Mouse (Mus musculus): ENCODE results near the gene Samd10. TPM values are rescaled to one million over a fixed set of nuclear protein-coding genes. Genes with fewer than 3 reads are reported as not detected.

Samd10 gene
- polyA plus RNA-seq (2014; fragmentation: Nextera tagmentation; extraction: Ambion mirVana): 215 and 245 TPM in 2 replicates

DNA sequence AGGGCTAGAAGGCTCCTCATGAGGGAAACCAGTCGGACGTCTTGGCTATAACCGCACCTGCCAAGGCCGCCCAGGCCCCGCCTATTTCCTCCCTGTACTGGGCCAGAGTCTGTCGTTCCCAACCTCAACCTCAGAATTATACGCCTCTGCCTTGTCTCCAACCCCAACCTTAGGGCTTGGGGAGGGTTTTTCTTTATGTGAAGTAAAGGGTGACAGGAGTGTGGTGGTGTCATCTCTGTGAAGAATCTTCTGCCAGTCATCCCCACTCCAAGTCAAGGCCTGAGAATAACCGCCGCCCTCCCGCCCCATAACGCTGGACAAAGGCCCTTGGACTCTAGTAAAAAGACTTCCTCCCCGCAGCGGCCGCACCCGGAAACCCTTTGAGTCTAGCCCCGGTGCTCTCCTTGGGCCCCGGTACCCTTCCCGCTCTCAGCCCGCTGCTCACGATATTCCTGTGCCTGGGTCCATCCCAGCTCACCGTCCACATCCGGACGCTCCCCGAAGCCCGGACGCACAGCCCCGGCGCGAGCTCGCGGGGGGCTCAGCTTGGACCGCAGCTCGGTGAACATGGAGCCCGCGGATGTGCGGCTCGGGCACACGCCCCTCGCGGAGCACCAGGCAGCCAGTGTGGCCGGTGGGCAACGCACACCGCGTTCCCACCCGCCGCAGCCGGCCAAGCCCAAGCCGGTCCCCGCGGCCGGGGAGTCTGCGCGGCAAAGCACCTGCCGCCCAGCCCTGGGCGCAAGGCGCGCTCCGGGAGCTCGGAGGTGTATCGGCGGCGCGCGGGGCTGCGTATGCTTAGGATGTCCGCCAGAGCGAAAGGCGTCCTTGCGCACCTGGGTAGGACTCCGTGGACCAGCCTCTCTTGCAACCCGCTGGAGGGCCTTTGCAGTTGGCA lies at the start of gene Samd10:
Gene Samd10 (minus strand): TSS at position 759 of the 898 bp plus-strand sequence.
- Histone ChIP-seq H3K36me3 (ENCODE audit: control insufficient read depth, insufficient read depth, low read length) (peaks cover 14% of the 10 kb centered on the region), H3K4me2 (ENCODE audit: low read length) (peak within 1 kb of the TSS; percentile 77), H3K9me3 (ENCODE audit: control insufficient read depth, low read length) (no peaks in the 10 kb centered on the region), H3K27ac (replicated peaks; ENCODE audit: low read depth, low read length) (peak within 1 kb of the TSS; percentile 94), H3K27me3 (ENCODE audit: control insufficient read depth, insufficient read depth, low read length) (no peaks in the 10 kb centered on the region), H3K9ac (replicated peaks; ENCODE audit: low read length) (peak within 1 kb of the TSS; percentile 96), H3K4me3 (replicated peaks; ENCODE audit: low read depth, low read length) (peak within 1 kb of the TSS; percentile 77), H3K4me1 (ENCODE audit: control insufficient read depth, insufficient read depth, low read length) (peaks cover 29% of the 10 kb centered on the region)
- WGBS: 1% methylated on average over 71 of the region's 71 CpGs
- DNase-seq: peak; percentile 89
- peak; percentile 58 for ATAC-seq (ENCODE audit: low FRiP score, low TSS enrichment)

DNA sequence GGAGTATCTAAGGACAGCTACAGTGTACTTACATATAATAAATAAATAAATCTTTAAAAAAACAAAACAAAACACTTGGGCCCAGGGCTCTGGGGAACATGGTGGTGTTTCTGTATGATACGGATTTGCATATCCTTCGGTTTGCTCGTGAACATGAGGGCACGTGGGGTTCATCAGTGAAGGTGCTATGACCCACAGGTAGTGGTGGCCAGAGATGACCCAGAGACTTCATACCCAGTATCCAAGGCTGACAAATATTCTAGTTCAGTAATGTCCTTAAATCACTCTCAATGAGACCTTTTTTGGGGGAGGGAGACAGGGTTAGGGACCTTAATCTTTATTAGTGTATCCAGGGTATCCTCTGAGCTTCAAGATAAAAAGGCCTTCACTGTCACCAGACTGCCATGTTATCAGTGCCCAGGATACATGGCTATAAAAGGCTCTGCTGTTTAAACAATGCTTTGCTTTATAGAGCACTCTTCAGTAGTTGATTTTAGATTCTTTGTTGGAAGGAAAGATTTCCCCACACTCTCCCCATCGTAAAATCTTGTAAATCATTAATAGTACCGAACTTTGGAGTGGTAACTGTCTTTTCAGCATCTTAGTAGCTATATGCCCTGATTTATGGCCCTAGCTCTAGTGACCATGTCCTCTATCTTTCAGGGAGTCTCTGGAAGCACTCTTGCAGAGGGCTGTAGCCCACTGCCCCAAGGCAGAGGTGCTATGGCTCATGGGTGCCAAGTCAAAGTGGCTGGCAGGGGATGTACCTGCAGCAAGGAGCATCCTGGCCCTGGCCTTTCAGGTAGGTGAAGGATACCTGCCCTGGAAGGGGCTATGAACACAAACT lies 47.8 kb upstream of the Samd10 start:
- no peaks in the 10 kb centered on the region for H3K27me3 ChIP-seq (ENCODE audit: control insufficient read depth, insufficient read depth, low read length)
- no peak overlapping the region for H3K27ac ChIP-seq (replicated peaks; ENCODE audit: low read depth, low read length)
- no peak overlapping the region for H3K4me3 ChIP-seq (replicated peaks; ENCODE audit: low read depth, low read length)
- DNase-seq (no peak), ATAC-seq (ENCODE audit: low FRiP score, low TSS enrichment) (no peak)
- WGBS: 96% methylated on average over 6 of the region's 6 CpGs
- H3K4me2 ChIP-seq (ENCODE audit: low read length): no peak overlapping the region
- H3K36me3 ChIP-seq (ENCODE audit: control insufficient read depth, insufficient read depth, low read length): peaks cover 89% of the 10 kb centered on the region
- H3K4me1 ChIP-seq (ENCODE audit: control insufficient read depth, insufficient read depth, low read length): no peaks in the 10 kb centered on the region
- H3K9ac ChIP-seq (replicated peaks; ENCODE audit: low read length): no peak overlapping the region
- no peaks in the 10 kb centered on the region for H3K9me3 ChIP-seq (ENCODE audit: control insufficient read depth, low read length)

DNA sequence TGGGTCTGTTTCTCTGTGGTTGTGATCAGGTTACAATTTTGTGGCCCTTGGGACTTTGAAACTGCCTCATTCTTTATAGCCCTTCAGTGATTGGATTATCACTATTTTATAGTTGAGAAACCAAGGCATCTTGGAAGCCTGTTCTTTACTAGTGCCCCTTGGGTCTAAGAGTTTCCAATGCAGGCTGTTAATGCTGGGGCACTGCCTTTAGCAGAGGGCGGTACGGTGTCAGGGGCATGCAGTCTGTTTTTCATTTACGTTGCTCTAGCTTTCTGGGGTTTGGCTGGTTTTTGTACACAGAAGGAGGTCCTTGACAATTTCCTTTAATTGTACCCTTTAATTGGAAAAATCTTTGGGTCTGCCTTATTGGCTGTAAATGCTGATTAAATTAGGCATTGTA lies 46.7 kb upstream of the Samd10 start:
- WGBS: 96% methylated on average over 3 of the region's 3 CpGs
- DNase-seq: no peak
- ATAC-seq (ENCODE audit: low FRiP score, low TSS enrichment): no peak

DNA sequence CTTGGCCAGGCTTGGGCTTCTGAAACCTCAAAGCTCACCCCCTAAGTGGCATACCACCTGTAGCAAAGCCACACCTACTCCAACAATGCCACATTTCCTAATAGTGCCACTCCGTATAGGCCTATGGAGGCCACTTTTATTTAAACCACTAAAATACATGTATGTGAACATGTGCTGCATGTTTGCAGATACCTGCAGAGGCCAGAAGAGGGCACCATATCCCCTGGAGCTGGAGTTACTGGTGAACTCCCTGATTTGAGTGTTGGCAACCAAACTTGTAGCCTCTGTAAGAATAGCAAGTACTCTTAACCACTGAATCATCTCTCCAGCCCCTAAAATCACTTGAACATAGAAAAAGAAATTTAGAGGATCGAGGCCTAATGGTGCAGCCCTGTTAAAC lies 45.3 kb upstream of the Samd10 start:
- DNase-seq (peak; percentile 67), ATAC-seq (ENCODE audit: low FRiP score, low TSS enrichment) (no peak)
- Histone ChIP-seq H3K9me3 (ENCODE audit: control insufficient read depth, low read length) (no peaks in the 10 kb centered on the region), H3K4me1 (ENCODE audit: control insufficient read depth, insufficient read depth, low read length) (no peaks in the 10 kb centered on the region), H3K36me3 (ENCODE audit: control insufficient read depth, insufficient read depth, low read length) (peaks cover 93% of the 10 kb centered on the region), H3K4me2 (ENCODE audit: low read length) (no peak overlapping the region), H3K4me3 (replicated peaks; ENCODE audit: low read depth, low read length) (no peak overlapping the region), H3K27ac (replicated peaks; ENCODE audit: low read depth, low read length) (no peak overlapping the region), H3K27me3 (ENCODE audit: control insufficient read depth, insufficient read depth, low read length) (no peaks in the 10 kb centered on the region), H3K9ac (replicated peaks; ENCODE audit: low read length) (no peak overlapping the region)
- 97% methylated on average over 2 of the region's 2 CpGs for WGBS

More for the DNA sequence above, 46.7 kb upstream of the Samd10 start:
- H3K4me1 ChIP-seq (ENCODE audit: control insufficient read depth, insufficient read depth, low read length): no peaks in the 10 kb centered on the region
- H3K9ac ChIP-seq (replicated peaks; ENCODE audit: low read length): no peak overlapping the region
- H3K27me3 ChIP-seq (ENCODE audit: control insufficient read depth, insufficient read depth, low read length): no peaks in the 10 kb centered on the region
- peaks cover 93% of the 10 kb centered on the region for H3K36me3 ChIP-seq (ENCODE audit: control insufficient read depth, insufficient read depth, low read length)
- no peaks in the 10 kb centered on the region for H3K9me3 ChIP-seq (ENCODE audit: control insufficient read depth, low read length)
- no peak overlapping the region for H3K27ac ChIP-seq (replicated peaks; ENCODE audit: low read depth, low read length)
- no peak overlapping the region for H3K4me3 ChIP-seq (replicated peaks; ENCODE audit: low read depth, low read length)
- H3K4me2 ChIP-seq (ENCODE audit: low read length): no peak overlapping the region

DNA sequence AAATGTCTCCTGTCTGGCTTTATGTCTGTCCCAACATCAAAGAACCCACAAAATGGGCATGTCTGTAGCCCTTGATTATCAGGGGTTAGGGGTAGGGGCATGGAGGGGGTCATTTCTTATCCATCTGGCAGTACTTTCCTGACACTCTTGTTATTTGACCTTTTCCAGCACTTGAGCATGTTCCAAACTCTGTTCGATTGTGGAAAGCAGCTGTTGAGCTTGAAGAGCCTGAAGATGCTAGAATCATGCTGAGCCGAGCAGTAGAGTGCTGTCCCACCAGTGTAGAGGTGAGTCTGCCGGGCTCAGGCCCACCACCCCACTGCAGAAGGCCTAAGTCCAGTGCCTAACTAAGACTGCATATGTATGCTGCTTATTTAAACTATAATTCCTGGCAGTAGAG lies 36.9 kb upstream of the Samd10 start:
- no peak for DNase-seq
- 96% methylated on average over 3 of the region's 3 CpGs for WGBS
- H3K9ac ChIP-seq (replicated peaks; ENCODE audit: low read length): no peak overlapping the region
- H3K36me3 ChIP-seq (ENCODE audit: control insufficient read depth, insufficient read depth, low read length): peaks cover 87% of the 10 kb centered on the region
- no peak overlapping the region for H3K4me3 ChIP-seq (replicated peaks; ENCODE audit: low read depth, low read length)
- no peak overlapping the region for H3K27ac ChIP-seq (replicated peaks; ENCODE audit: low read depth, low read length)
- no peaks in the 10 kb centered on the region for H3K27me3 ChIP-seq (ENCODE audit: control insufficient read depth, insufficient read depth, low read length)
- H3K4me2 ChIP-seq (ENCODE audit: low read length): no peak overlapping the region
- H3K9me3 ChIP-seq (ENCODE audit: control insufficient read depth, low read length): no peaks in the 10 kb centered on the region
- no peaks in the 10 kb centered on the region for H3K4me1 ChIP-seq (ENCODE audit: control insufficient read depth, insufficient read depth, low read length)
- ATAC-seq (ENCODE audit: low FRiP score, low TSS enrichment): no peak

DNA sequence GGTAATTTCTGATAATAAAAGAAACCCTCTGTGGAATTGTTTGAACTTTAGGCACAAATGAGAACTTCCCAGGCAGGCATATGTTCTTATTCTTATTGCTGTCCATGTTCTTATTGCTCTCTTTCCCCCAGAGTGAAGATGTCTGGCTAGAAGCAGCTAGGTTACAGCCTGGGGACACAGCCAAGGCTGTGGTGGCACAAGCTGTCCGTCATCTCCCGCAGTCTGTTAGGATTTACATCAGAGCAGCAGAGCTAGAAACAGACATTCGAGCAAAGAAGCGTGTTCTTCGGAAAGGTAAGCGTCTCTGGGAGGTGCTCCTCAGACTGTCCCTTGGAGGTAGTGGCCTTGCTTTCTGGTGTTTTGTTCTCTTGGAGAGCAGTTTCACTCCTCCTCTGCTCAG lies 33.6 kb upstream of the Samd10 start:
- H3K27ac ChIP-seq (replicated peaks; ENCODE audit: low read depth, low read length): no peak overlapping the region
- H3K27me3 ChIP-seq (ENCODE audit: control insufficient read depth, insufficient read depth, low read length): no peaks in the 10 kb centered on the region
- H3K36me3 ChIP-seq (ENCODE audit: control insufficient read depth, insufficient read depth, low read length): peaks cover 77% of the 10 kb centered on the region
- H3K9me3 ChIP-seq (ENCODE audit: control insufficient read depth, low read length): no peaks in the 10 kb centered on the region
- WGBS: 96% methylated on average over 6 of the region's 6 CpGs
- DNase-seq (no peak), ATAC-seq (ENCODE audit: low FRiP score, low TSS enrichment) (no peak)
- no peaks in the 10 kb centered on the region for H3K4me1 ChIP-seq (ENCODE audit: control insufficient read depth, insufficient read depth, low read length)
- H3K4me2 ChIP-seq (ENCODE audit: low read length): no peak overlapping the region
- H3K4me3 ChIP-seq (replicated peaks; ENCODE audit: low read depth, low read length): no peak overlapping the region
- H3K9ac ChIP-seq (replicated peaks; ENCODE audit: low read length): no peak overlapping the region

DNA sequence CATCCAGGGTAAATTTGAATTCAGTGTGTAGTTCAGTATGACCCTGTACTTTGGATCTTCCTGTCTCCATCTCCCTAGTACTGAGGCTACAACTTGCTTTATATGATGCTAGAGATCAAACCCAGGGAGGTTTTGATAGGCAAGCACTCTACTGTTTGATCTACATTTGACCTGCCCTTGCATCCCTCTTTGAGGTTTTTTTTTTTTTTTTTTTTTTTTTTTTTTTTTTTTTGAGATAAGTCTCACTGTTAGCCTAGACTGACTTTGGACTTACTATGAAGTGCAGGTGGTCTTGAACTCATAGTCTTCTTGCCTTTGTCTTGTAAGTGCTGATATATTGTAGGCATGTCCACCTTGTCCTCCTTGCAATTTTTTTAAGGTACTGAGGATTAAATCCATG lies 29.5 kb upstream of the Samd10 start:
- ATAC-seq (ENCODE audit: low FRiP score, low TSS enrichment) (no peak), DNase-seq (no peak)
- no peaks in the 10 kb centered on the region for H3K9me3 ChIP-seq (ENCODE audit: control insufficient read depth, low read length)
- no peak overlapping the region for H3K4me2 ChIP-seq (ENCODE audit: low read length)
- no peaks in the 10 kb centered on the region for H3K27me3 ChIP-seq (ENCODE audit: control insufficient read depth, insufficient read depth, low read length)
- no peak overlapping the region for H3K4me3 ChIP-seq (replicated peaks; ENCODE audit: low read depth, low read length)
- no peak overlapping the region for H3K27ac ChIP-seq (replicated peaks; ENCODE audit: low read depth, low read length)
- H3K4me1 ChIP-seq (ENCODE audit: control insufficient read depth, insufficient read depth, low read length): no peaks in the 10 kb centered on the region
- H3K9ac ChIP-seq (replicated peaks; ENCODE audit: low read length): no peak overlapping the region
- H3K36me3 ChIP-seq (ENCODE audit: control insufficient read depth, insufficient read depth, low read length): peaks cover 56% of the 10 kb centered on the region

DNA sequence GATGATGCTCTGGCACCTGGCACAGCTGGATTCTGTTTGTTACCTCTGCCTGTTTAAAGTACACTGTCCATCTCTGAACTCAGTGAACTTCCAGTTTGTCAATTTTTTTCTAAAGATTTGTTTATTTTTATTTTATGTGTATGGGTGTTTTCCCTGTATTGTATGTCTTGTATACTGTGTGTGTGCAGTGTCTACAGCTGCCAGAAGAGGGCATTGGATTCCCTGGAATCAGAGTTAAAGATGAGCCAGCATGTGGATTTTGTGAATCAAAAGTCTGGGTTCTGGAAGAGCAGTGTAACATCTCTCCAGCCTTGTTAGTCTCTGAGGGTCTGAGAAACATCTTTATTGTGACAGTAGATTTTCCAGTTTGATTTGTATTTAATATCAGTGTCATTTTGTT lies 24.4 kb upstream of the Samd10 start:
- no peaks in the 10 kb centered on the region for H3K4me1 ChIP-seq (ENCODE audit: control insufficient read depth, insufficient read depth, low read length)
- H3K27me3 ChIP-seq (ENCODE audit: control insufficient read depth, insufficient read depth, low read length): no peaks in the 10 kb centered on the region
- H3K4me3 ChIP-seq (replicated peaks; ENCODE audit: low read depth, low read length): no peak overlapping the region
- H3K4me2 ChIP-seq (ENCODE audit: low read length): no peak overlapping the region
- H3K9me3 ChIP-seq (ENCODE audit: control insufficient read depth, low read length): no peaks in the 10 kb centered on the region
- no peak overlapping the region for H3K9ac ChIP-seq (replicated peaks; ENCODE audit: low read length)
- no peak for ATAC-seq (ENCODE audit: low FRiP score, low TSS enrichment)
- no peak overlapping the region for H3K27ac ChIP-seq (replicated peaks; ENCODE audit: low read depth, low read length)
- peaks cover 64% of the 10 kb centered on the region for H3K36me3 ChIP-seq (ENCODE audit: control insufficient read depth, insufficient read depth, low read length)
- peak; percentile 49 for DNase-seq
